Mouse (Mus musculus) liver, postnatal 0 days (tissue): ENCODE results near the gene Mcm3ap. TPM values are rescaled to one million over a fixed set of nuclear protein-coding genes. Genes with fewer than 3 reads are reported as not detected.

Experiments
- ATAC-seq: fragments of 200-750 bp; cut with Nextera tagmentation; 2 replicates; pipeline ENCODE4 v1.8.0; 2017; ENCODE audit warnings: mild to moderate bottlenecking, moderate library complexity
- DNase-seq: peaks from one replicate; pipeline ENCODE4 v3.0.0-alpha.2; 2016
- H3K27ac ChIP-seq: fragments of 300-500 bp; sonication (generic); 2 replicates; pipeline ENCODE4 v1.5.1; 2014; ENCODE audit warnings: antibody characterized with exemption, moderate library complexity, mild to moderate bottlenecking, low read depth
- H3K27me3 ChIP-seq: fragments of 300-500 bp; sonication (generic); 2 replicates; pipeline ENCODE4 v1.6.1; 2014; ENCODE audit warnings: low read length, control low read depth, mixed read lengths; ENCODE audit not compliant: insufficient read depth
- H3K36me3 ChIP-seq: fragments of 300-500 bp; sonication (generic); replicated peaks from 2 replicates; pipeline ENCODE4 v1.6.1; 2014; ENCODE audit warnings: mild to moderate bottlenecking, control low read depth, low read length, moderate library complexity, mixed read lengths; ENCODE audit not compliant: insufficient read depth
- H3K4me1 ChIP-seq: fragments of 300-500 bp; sonication (generic); 2 replicates; pipeline ENCODE4 v1.6.1; 2014; ENCODE audit warnings: antibody characterized with exemption, mild to moderate bottlenecking, control low read depth; ENCODE audit not compliant: insufficient read depth
- H3K4me2 ChIP-seq: fragments of 300-500 bp; sonication (generic); 2 replicates; pipeline ENCODE4 v1.6.1; 2014; ENCODE audit warnings: low read depth, mild to moderate bottlenecking, low read length, moderate library complexity, mixed read lengths
- H3K4me3 ChIP-seq: fragments of 300-500 bp; sonication (generic); 2 replicates; pipeline ENCODE4 v1.5.1; 2014; ENCODE audit warnings: low read depth, low read length
- H3K9ac ChIP-seq: fragments of 300-500 bp; sonication (generic); replicated peaks from 2 replicates; pipeline ENCODE4 v1.6.1; 2014; ENCODE audit warnings: mild to moderate bottlenecking, moderate library complexity
- H3K9me3 ChIP-seq: fragments of 300-500 bp; sonication (generic); 2 replicates; pipeline ENCODE4 v1.6.1; 2016; ENCODE audit warnings: mild to moderate bottlenecking, control low read depth, low read length, mixed read lengths
- CTCF ChIP-seq: sonication (generic); IDR thresholded peaks from 2 replicates; pipeline ENCODE4 v1.5.1; 2016; ENCODE audit warnings: antibody characterized with exemption, low read depth
- EP300 ChIP-seq: IDR thresholded peaks from 2 replicates; pipeline ENCODE4 v1.6.1; 2016; ENCODE audit warnings: antibody characterized with exemption, low read depth, mild to moderate bottlenecking
- WGBS: fragments of 180-500 bp; shearing (Covaris S2); extraction: QIAGEN DNeasy Blood & Tissue Kit; methylation state at CpG from one replicate; pipeline ENCODE4 v1.1.7; 2014; ENCODE audit not compliant: insufficient replicate concordance; 5-methylcytosine and 5-hydroxymethylcytosine counted together
- polyA plus RNA-seq: library from polyadenylated mRNA; unstranded; fragments of >200 nt; fragmentation: Nextera tagmentation; extraction: Ambion mirVana; gene quantifications from 2 replicates; pipeline ENCODE4 v1.2.1, GENCODE M21; 2015

Mcm3ap gene
- polyA plus RNA-seq, 1 experiment from 2014 or later: 18.2 TPM

DNA sequence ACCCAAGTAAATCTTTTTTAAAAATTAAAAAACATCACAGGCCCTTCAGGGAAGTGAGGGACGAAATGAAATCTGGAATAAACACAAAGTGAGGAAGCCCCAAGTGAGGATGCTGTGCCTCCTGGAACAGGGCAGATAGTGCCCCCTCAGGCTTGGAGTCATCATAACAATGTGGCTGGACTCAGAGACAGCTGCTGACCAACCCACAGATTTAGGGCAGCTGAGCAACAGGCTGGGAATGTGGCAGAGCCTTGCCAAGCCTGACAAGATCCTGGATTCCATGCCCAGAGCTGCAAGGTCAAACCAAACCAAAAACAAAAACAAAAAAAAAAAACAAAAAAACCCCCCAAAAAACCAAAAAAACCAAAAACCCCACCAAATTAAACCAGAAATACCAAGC, 7.5 kb upstream of the Mcm3ap start:
- Histone ChIP-seq H3K27me3 (no peaks in the 10 kb centered on the region), H3K4me3 (no peak overlapping the region), H3K4me1 (no peaks in the 10 kb centered on the region), H3K9ac (no peak overlapping the region), H3K27ac (no peak overlapping the region), H3K4me2 (no peak overlapping the region), H3K36me3 (0 out of 2 replicates have a peak, but pooled peaks cover 6% of the 10 kb centered on the region), H3K9me3 (peaks cover 7% of the 10 kb centered on the region)
- no peak for TF ChIP-seq CTCF
- no peak for TF ChIP-seq EP300
- DNase-seq (no peak), ATAC-seq (no peak)
- WGBS: 81% methylated on average over 1 of the region's 1 CpGs

DNA sequence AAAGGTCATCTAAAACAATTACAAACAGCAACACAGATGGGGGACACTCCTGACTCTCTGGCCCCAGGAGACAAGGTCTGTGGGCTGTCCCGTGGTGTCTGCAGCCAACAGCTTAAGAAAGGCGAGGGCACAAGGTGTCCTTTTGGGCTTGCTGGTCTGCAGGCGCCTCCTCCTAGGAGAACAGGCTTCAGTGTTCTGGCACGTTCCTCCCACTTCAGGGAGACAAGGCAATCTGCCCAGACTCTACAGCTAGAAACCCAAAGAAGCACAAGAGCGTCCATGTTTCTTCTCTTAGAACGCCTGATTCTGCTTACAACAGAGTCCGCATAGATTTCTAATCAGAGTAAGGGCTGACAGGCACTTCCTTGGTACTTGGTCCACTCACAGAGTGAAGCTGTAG, 6.4 kb upstream of the Mcm3ap start:
- Histone ChIP-seq H3K36me3 (0 out of 2 replicates have a peak, but pooled peaks cover 6% of the 10 kb centered on the region), H3K27me3 (no peaks in the 10 kb centered on the region), H3K4me3 (no peak overlapping the region), H3K9me3 (peaks cover 7% of the 10 kb centered on the region), H3K27ac (no peak overlapping the region), H3K4me1 (no peaks in the 10 kb centered on the region), H3K9ac (no peak overlapping the region), H3K4me2 (no peak overlapping the region)
- 84% methylated on average over 7 of the region's 7 CpGs for WGBS
- no peak for DNase-seq
- no peak for ATAC-seq
- TF ChIP-seq EP300 (no peak), CTCF (no peak)

DNA sequence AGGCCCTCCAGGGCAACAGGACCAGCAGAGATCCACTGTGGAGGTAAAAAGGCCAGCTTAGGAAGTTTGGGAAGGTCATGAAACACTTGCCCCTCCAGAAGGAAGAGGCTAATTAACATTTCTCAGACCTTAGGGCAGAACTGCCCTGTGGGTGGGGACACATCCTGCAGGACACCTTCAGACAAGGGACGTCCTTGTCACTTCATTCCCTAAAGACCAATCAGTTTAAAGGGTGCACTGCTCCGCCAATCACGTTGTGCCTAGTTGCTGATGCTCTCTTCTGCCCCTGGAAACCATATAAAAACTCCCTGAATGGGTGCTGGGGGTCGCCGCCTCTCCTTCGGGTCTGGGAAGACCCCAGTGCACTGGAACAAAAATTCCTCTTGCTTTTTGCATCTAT, 6.0 kb upstream of the Mcm3ap start:
- ATAC-seq (no peak), DNase-seq (no peak)
- H3K9ac ChIP-seq: no peak overlapping the region
- H3K36me3 ChIP-seq: 0 out of 2 replicates have a peak, but pooled peaks cover 6% of the 10 kb centered on the region
- no peak for TF ChIP-seq EP300
- no peak for TF ChIP-seq CTCF
- H3K4me1 ChIP-seq: 0 out of 2 replicates have a peak, but pooled peaks cover 1% of the 10 kb centered on the region
- WGBS: 82% methylated on average over 6 of the region's 6 CpGs
- H3K4me3 ChIP-seq: no peak overlapping the region
- H3K27ac ChIP-seq: no peak overlapping the region
- no peak overlapping the region for H3K4me2 ChIP-seq
- no peaks in the 10 kb centered on the region for H3K27me3 ChIP-seq
- H3K9me3 ChIP-seq: peaks cover 7% of the 10 kb centered on the region

DNA sequence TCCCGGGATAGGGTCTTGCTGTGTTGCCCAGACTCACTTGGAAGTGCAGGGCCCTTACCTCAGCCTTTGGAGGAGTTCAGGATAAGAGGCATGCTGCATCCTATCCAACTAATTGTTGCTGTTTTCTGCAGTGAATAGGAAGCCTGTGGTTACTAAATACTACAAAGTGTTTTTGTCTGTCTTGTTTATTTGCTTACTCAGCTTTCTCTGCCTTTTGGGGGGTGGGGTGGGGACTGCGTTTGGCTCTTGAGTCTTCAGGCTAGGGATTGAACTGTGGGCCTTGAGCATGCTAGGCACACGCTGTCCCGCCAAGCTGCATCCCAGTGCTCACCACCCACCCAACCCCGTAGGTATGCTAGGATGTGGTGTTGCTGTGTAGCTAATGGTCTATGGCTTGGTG, 5.0 kb downstream of the Mcm3ap start:
- no peaks in the 10 kb centered on the region for H3K4me1 ChIP-seq
- WGBS: 92% methylated on average over 5 of the region's 5 CpGs
- H3K27ac ChIP-seq: no peak overlapping the region

DNA sequence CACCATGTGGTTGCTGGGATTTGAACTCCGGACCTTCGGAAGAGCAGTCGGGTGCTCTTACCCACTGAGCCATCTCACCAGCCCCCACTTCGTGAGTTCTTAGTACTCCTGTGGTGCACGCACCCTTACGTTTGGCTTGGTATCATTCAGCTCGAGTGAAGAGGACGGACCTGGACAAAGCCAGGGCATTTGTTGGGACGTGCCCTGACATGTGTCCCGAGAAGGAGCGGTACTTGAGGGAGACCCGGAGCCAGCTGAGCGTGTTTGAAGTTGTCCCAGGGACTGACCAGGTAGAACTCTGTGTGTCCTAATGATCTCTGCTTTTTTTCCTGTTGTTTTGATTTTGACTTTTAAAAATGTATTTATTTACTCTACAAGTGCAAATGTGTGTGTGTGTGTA, 12.1 kb downstream of the Mcm3ap start:
- 93% methylated on average over 13 of the region's 13 CpGs for WGBS
- no peak overlapping the region for H3K4me2 ChIP-seq
- no peaks in the 10 kb centered on the region for H3K9me3 ChIP-seq
- H3K4me1 ChIP-seq: no peaks in the 10 kb centered on the region
- no peak overlapping the region for H3K9ac ChIP-seq
- TF ChIP-seq CTCF (no peak), EP300 (no peak)
- H3K27me3 ChIP-seq: no peaks in the 10 kb centered on the region
- peaks cover 86% of the 10 kb centered on the region for H3K36me3 ChIP-seq
- no peak for ATAC-seq
- H3K27ac ChIP-seq: no peak overlapping the region
- no peak overlapping the region for H3K4me3 ChIP-seq
- no peak for DNase-seq

More for the DNA sequence above, 5.0 kb downstream of the Mcm3ap start:
- Histone ChIP-seq H3K9ac (no peak overlapping the region), H3K4me3 (no peak overlapping the region), H3K27me3 (no peaks in the 10 kb centered on the region), H3K4me2 (no peak overlapping the region), H3K36me3 (peaks cover 66% of the 10 kb centered on the region), H3K9me3 (no peaks in the 10 kb centered on the region)
- ATAC-seq: no peak
- no peak for TF ChIP-seq CTCF
- no peak for TF ChIP-seq EP300
- DNase-seq: no peak

DNA sequence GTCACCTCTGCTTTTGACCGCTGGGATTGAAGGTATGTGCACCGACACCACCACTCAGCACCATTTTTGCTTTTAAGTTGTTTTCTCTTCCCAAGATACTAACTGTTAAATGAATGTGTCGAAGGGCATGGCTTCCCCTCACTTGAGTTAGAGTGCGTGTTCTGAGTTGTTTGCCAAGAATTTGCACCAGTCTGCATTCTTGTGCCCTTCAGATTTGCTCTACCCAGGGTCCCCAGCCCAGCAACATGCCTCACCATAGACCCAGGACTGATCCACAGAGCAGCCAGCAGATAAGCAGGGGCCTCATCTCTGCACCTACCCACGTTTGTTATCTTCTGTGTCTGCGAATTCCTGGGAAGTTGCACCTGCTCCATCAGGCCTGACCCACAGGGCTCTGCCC, 12.8 kb downstream of the Mcm3ap start:
- H3K4me1 ChIP-seq: no peaks in the 10 kb centered on the region
- H3K27ac ChIP-seq: no peak overlapping the region
- WGBS: 81% methylated on average over 6 of the region's 6 CpGs
- no peak for TF ChIP-seq EP300
- TF ChIP-seq CTCF: no peak
- DNase-seq: no peak
- H3K9me3 ChIP-seq: no peaks in the 10 kb centered on the region
- H3K4me2 ChIP-seq: no peak overlapping the region
- ATAC-seq: no peak
- H3K36me3 ChIP-seq: peaks cover 85% of the 10 kb centered on the region
- H3K27me3 ChIP-seq: no peaks in the 10 kb centered on the region
- H3K4me3 ChIP-seq: no peak overlapping the region
- H3K9ac ChIP-seq: no peak overlapping the region

DNA sequence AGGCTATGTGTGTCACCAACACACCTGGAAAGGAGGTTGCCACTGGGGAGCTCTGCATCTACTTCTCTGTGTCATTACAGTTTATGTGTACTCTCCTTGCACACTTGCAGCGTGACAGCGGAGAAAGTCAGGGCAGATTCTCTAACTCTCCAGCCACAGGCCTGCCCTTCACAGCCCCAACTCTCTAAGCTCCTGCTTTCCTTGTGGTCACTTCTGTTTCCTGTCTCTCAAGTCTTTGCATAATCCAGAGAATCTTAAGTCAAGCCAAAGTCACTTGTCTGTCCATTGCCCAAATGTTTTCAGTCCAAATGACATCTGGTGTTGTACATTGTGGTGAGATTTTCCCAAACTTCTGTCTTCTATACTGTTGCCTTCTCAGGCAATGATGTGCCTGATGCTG, 17.6 kb downstream of the Mcm3ap start:
- no peak overlapping the region for H3K27ac ChIP-seq
- DNase-seq (no peak), ATAC-seq (no peak)
- H3K27me3 ChIP-seq: no peaks in the 10 kb centered on the region
- H3K4me1 ChIP-seq: no peaks in the 10 kb centered on the region
- H3K4me3 ChIP-seq: no peak overlapping the region
- TF ChIP-seq CTCF (no peak), EP300 (no peak)
- WGBS: 59% methylated on average over 2 of the region's 2 CpGs
- H3K36me3 ChIP-seq: peaks cover 87% of the 10 kb centered on the region
- H3K4me2 ChIP-seq: no peak overlapping the region
- H3K9me3 ChIP-seq: no peaks in the 10 kb centered on the region
- no peak overlapping the region for H3K9ac ChIP-seq
